Mouse (Mus musculus) neural tube, embryonic 10.5 days (tissue): Measurements from ENCODE around the gene AY074887.
"Not testable (repeated sequence)": the region's sequence is repeated elsewhere in the genome, so short reads cannot be mapped to it uniquely, and the experiment has no call there.

Experiments
- DNase-seq: peaks from one replicate; pipeline ENCODE4 v3.0.0-alpha.2; 2017; ENCODE audit warnings: low spot score; ENCODE audit errors: extremely low spot score

Gene AY074887

DNA sequence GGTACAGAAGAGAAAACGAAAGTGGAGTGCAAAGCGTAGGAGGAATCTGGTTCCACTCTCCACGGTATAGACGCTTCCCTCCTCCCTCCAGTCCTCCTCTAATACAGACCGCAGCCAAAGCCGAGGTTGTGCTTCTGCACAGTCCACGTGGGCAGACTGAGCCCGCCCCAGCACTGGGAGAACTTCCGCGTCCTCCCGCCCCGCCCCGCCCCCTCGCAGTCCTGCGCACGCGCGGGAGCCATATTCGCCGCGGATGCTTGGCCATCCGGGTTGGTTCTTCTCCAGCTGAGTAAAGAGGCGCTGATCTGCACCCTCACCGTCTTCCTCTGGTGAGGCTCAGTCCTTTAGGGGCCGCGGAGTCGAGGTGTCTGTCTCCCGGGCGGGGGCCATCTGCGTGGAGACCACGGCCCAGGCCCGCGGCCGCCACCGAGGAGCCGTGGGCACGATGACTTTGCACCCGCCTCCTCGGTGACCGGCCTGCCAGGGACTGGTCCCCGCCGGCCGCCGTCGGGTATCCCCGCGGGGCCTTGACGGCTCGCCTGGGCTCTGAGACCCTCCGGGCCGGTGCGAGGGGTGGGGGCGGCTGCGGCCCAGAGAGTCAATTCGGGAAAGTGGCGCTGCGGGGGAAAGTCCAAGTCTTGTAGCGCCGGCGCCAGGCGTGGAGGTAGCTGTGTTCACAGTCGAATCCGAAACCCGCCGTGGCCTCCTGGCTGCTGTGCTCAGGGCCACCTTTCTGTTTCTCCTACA, at the start of gene AY074887, which contains the start of gene Psma4:
Gene AY074887 (minus strand): TSS at position 424 of the 747 bp plus-strand sequence.
Gene Psma4 (plus strand): TSS at position 216 of the 747 bp plus-strand sequence.
- peak; percentile 98 for DNase-seq

DNA sequence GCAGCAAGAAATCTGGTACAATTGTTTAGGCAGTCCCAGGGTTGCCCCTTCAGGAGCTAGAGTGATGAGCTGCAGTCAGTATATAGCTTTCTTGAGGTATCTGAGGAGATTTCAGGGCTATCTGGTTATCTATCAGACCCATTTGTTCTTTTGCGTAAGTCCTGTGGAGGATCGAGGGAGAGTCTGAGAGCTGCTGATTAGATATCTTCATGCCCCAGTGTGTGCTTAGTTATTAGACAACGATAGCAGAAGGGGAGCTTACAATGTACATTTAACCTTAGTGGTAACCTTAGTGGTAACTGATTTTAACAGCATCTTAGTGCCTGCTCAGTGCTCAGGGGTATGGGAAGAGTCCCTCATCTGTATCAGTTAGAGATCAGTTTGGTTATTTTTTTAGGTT, 44.8 kb upstream of the AY074887 start:
- no peak for DNase-seq

DNA sequence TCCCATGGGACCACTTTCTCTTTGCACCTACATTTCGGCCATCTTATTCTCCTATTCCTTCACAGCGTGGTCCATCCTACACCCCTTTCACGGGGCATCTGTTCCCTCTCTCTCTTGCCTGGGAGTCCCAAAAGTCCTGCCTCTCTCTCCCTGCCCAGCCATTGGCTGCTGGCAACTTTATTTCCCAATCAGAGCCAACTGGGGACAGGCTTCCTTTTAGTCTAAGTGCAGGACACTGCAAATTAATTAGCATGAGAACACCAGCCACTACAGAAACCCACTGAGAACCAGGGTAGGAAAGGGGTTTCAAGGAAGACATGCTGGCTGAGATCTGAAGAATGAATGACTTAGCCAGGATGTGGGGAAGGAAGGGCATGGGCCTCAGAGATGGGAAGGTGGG, 43.6 kb upstream of the AY074887 start:
- DNase-seq: no peak

DNA sequence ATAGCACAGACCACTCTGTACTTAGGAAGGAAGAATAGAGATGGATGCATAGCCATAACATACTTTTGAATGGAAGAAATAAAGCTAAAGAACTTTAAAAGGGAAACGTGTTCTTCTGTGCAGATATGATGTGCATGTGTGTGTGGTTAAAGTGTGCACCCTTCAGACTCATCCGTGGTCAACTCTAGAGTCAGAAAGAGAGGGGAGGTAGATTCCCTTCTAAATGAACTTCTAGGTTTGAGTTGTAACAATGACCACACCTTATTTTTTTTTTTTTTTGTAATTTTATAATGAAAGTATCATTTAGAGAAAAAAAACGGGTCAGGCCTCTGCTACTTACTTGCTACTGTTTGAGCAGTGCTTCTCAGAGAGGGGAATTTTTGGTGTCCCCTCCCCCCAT, 39.6 kb upstream of the AY074887 start:
- DNase-seq: no peak

DNA sequence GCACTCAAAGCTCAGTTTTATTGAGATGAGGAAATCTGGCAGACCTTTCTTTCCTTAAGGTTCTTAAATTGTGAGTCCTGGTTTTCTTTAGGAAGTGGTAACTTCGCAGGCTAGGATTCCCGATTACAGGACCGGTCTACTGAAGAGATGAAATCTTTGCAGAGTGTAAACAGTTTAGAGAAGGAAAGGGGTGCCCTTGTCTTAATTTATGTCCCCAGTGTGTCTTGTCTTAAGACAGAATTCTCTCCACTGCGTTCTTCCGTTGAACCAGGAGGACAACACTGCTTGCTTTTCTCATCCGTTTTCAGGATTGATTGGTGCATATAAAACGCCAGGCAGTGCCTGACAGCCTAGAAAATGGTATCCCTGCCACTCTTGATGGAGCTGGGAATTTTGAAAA, 31.6 kb upstream of the AY074887 start:
- peak; percentile 17 for DNase-seq

DNA sequence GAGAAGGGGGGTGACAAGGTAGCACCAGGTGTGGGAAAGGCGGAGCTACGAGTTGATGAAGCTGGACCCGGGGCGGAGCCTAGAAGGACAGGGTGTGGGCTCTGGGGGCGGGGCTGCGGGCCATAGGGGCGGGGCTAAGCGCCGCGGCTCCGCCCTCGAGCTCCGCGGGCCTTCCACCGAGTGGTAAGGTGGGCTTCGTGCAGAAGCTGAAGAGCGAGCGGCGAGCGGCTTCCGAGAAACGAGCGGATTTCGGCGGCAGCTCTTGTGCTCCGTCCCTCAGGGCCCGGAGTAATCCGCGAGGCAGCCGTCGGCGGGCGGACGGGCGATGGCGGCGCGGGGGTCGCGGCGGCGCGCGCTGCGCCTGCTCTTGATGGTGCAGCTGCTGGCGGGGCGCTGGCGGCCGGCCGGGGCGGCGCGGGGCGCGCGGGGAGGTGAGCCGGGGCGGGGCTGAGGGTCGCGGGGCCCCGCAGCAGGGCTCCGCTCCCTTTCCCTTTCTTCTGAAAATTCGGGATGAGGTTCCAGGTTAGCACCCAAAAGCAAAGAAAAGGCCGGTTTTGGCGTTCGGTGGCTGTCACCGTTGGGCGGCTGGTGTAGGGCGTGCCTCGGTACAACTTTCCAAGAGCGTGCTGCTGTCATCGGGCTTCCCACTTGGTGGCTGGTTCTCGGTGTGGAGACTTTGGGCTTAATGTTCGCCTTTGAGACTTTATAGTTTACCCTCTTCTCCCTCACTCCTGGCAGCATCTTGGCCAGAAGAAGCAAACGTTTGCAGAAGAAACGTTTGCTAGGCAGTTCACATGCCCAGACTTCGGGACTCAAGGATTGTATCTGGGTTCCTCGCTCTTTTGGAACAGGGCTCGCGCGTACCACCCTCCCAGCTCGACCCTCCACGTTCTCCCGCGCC, 30.7 kb upstream of the AY074887 start:
- DNase-seq: peak; percentile 68

DNA sequence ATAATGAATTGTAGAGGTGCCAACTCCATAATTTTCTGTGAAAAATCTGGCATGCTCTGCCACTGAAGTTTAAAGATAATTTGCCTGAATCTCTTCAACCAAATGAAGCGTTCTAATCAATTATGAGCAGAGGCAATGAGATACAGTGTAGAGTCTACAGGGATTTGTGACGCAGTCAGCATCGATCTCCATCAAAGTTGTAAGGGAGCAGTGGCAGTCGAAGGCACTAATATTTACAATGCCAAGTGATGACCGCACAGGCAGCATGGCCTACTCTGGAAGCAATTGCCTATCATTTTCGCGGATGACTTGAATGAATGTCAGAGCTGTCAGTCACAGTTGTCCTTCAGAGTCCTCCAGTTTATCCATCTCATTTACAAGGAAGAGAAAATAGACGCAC, 29.9 kb upstream of the AY074887 start, which contains the start of gene Chrna5:
Gene Chrna5 (plus strand): TSS at position 207 of the 400 bp plus-strand sequence.
- DNase-seq: no peak

DNA sequence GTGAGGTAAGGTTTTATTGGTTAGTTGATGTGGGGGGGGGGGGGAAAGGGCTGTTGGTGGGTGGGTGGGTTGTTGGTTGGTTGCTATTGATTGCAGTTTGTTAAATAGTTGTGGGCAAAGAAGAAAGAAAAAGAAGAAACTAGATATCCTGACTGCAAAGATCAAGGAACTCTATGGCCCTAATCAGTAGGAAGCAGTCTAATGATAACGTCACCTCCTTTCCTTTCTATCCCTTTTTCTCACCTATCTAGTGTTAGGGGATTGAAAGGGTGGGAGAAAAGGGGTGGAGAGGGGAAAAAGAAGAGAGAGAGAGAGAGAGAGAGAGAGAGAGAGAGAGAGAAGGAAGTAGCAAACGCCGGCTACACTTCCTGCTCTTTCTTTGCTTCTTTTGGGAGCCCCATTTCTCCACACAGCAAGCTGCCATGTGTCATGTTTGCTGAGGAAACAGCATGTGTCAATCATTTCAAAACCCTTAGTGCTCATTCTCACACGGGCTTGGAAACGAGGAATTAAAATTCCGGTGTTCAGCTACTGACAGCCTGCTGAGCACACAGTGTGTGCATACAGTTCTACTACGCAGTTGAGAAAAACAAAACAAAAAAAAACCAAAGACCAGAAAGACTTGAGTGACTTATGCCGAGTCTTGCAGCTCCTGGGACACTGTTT, 19.3 kb upstream of the AY074887 start:
- DNase-seq: no peak

DNA sequence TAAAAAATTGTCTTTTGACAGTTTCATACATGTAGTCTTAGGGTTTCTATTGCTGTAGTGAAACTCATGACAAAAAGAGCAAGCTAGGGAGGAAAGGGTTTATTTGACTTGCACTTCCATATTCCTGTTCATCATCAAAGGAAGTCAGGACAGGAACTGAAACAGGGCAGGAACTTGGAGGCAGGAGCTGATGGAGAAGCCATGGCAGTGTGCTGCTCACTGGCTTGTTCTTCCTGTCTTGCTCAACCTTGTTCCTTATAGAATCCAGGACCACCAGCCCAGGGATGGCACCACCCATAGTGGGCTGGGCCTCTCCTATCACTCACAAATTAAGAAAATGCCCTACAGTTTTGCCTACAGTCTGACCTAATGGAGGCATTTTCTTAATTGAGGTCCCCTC, 12.9 kb upstream of the AY074887 start:
- DNase-seq: no peak

DNA sequence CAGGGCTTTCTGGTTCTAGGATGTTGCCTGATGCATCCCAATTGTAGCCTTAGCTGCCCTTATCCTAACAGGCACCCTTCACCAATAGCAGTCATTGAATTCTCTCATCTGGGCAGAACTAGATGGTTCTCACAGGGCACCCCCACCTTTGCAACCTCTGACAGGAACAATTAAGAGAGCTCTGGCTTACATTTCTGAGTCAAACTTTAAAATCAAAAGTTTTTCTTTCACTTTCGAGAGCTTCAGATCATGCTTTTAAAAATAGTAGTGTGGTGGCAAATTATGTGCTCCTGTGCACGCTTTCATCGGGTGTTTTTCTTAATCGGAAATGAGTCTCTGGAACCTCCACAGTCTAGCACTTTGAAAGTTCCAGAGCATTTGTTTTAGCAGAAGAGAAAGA, 10.3 kb upstream of the AY074887 start:
- no peak for DNase-seq

DNA sequence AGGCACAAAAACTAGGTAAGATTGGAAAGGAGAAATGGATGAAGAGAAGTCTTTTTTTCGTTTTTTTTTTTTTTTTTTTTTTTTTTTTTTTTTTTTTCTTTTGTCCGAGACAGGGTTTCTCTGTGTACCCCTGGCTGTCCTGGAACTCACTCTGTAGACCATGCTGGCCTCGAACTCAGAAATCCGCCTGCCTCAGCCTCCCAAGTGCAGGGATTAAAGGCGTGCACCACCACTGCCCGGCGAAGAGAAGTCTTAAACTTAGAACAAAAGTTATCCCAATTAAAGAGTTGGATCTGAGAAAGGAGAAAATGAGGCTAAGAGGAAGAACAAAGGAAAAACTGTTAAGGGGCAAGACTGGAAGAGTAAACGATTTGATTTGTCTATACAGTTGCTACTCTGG, 636 bp downstream of the AY074887 start:
- DNase-seq: not testable (repeated sequence)

DNA sequence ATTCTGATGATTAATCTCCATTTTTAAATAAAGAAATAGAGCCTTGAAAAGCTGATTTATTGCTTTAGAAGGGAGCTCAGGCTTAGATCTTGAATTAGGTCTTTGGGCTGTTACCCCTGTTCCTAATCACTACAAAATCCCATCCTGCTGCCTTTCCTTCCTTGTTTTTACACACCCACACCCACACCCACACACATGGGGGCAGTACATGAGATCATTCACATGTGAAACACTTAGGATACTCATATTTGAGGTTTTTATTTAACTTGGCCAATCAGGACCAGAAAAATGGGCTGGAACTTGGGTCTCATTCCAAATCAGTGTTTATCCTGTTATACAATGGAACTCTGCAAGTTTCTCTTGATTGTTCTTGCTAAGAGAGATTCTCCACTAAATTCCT, 1.3 kb downstream of the AY074887 start:
- no peak for DNase-seq

DNA sequence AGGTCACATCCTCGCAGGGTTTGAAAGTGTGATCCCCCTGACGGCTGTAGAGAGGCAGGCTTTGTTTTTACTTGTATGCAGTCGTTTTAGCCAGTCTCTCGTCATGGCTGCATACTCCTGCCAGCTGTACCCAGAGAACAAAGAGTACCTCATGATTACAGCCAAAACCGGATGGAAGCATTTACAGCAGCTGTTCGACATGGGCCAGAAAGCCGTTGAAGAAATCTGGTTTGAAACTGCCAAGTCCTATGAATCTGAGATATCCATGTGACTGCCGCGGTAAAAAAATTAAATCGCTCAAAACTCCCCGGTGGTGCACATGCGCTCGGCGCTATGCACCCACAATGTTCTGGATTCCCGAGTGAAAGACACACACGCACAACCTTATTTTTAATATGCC, 4.5 kb downstream of the AY074887 start:
- DNase-seq: no peak

DNA sequence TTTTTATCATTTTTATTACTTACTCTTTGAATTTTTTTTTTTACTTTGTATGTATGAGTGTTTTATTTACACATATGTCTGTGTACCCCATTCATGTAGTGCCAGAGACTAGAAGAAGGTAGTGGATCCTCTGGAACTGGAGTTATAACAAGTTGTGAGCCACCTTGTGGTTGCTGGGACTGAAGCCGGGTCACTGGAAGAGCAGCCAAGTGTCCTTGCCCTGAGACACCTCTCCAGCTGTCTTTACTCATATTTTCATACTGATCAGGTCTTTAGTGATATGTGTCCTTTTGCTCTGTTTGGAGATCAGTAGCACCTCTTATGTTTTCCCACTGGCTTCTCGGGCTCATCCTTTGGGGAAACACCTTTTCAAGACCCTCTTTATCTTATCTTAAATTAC, 6.3 kb downstream of the AY074887 start:
- DNase-seq: no peak

DNA sequence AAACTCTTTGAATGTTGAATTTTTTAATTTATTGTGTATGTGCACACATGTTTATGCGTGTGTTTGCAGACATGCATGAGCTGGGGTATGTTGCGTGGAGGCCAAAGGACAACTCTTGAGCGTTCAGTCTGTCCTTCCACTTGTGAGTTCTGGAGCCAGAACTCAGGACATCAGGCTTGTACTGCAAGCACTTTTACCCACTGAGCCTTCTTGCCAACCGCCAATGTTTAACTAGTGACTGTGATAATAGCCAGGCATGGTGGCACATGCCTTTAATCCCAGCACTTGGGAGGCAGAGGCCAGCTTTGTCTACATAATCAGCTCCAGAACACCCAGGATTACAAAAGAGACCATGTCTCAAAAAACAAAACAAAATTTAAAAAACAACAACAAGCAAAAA, 8.7 kb downstream of the AY074887 start:
- DNase-seq: no peak

DNA sequence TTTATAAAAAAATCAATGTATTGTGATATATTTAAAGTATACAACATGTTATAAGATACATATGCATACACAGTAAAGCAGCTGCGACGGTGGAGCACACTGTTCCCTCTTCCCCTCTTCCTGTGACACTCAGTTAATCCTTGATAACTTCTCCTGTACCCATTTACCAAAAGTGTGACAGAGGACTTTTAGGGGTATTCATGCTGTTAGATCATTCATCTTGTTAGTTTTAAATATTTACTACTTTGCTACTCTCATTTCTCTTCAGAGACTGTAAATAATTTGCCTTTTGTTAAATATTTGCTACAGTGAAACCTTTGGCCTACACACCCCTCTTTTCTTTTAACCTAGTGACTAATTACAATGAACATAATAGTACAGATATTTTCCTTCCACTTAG, 18.4 kb downstream of the AY074887 start:
- DNase-seq: no peak

DNA sequence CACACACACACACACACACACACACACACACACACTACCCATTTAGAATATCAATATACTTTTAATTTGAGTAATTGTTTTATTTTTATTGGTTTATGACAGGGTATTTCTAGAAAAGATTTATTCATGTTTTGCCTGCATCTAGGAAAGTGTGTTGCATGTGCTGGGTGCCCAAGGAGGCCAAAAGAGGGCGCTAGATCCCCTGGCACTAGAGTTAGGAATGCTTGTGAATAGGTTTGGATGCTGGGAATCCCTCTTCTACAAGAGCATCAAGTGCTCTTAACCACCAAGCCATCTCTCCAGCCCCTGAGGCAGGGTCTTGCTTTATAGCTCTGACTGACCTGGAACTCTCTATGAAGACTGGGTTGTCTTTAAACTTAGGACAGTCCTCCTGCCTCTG, 19.0 kb downstream of the AY074887 start:
- DNase-seq: no peak

DNA sequence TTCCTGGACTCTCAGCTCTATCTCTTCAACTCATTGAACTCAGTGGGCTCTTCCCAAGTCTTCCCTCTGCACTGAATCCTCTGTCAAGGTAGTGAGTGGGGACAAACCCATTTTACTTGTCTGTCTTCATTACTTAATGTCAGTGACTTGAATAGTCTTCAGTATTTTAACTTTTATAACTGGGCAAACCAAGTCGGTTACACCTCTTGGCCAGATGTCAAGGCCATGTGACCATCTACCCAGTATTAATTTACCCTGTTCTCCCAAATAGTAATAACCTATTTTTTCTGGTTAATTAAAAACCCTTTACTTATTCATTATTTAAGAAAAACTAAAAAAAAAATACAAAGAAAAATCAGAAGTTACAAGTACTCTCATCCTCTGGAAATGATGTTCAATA, 20.1 kb downstream of the AY074887 start:
- DNase-seq: no peak

DNA sequence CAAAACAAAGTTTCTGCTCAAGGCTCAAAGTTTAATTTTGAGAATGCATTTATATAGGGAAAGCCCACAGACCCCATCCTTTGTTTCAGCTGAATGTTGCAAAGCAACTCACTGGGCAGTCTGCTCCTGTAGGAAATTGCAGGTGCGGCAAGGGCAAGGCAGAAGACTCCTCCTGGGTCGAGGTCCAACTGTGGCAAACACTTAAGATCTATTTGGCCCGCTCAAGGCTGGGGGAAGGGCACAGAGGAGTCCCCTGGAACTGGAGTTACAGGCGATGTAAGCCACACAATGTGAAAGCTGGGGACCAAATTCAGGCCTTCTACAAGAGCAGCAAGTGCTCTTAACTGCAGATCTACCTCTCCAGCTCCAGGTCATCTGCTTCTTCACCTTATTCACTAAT, 30.9 kb downstream of the AY074887 start:
- no peak for DNase-seq

DNA sequence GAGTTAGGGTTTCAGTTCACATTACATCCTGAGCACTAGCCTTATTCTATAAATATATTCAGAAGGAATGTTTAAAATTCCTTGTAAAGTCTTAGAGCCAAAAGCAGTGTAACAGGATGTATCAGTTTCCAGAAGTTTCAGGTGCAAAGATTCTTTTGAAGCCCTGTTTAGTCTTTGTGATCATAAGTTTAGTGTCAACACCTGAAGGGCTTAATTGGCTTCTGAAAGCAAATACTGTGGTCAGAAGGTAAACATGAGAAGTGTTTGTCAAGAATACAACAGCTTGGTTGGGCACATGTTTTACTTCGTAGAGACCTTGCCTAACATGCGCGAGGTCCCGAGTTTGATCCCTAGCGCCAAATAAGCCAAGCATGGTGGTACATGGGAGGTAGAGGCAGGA, 32.0 kb downstream of the AY074887 start:
- no peak for DNase-seq

DNA sequence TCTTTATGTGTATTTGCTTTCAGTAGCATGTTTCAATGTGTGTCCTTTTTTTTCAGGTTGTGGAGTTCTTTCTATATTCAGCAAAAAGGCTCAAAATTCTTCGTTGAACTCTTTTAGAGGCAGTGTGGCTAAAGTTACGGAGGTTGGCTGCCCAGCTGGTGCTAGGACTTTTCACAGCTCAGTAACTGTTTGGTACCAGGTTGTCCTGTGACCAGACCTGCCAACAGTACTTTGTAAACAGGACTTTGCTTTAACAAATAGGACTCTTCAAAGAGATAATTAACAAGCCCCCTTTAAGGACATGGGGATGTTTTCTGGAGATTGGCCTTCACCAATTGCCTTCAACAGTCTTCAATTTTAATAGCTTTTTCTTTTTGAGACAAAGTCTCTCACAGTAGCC, 32.6 kb downstream of the AY074887 start:
- no peak for DNase-seq
